Mouse (Mus musculus) kidney, embryonic 16.5 days (tissue): ENCODE results near the gene Gfod1. TPM values are rescaled to one million over a fixed set of nuclear protein-coding genes. Genes with fewer than 3 reads are reported as not detected.

Experiments used
- ATAC-seq: fragments of 200-750 bp; cut with Nextera tagmentation; 2 replicates; pipeline ENCODE4 v1.8.0; 2017; ENCODE audit warnings: moderate TSS enrichment; ENCODE audit not compliant: low FRiP score, low TSS enrichment
- H3K27ac ChIP-seq: fragments of 300-500 bp; sonication (generic); 2 replicates; pipeline ENCODE4 v1.5.1; 2014; ENCODE audit warnings: low read length
- H3K27me3 ChIP-seq: fragments of 300-500 bp; sonication (generic); 2 replicates; pipeline ENCODE4 v1.6.1; 2014; ENCODE audit warnings: low read length, control low read depth, mixed read lengths; ENCODE audit not compliant: insufficient read depth
- H3K36me3 ChIP-seq: fragments of 300-500 bp; sonication (generic); 2 replicates; pipeline ENCODE4 v1.6.1; 2014; ENCODE audit warnings: low read length, control low read depth, mixed read lengths; ENCODE audit not compliant: insufficient read depth
- H3K4me1 ChIP-seq: fragments of 300-500 bp; sonication (generic); 2 replicates; pipeline ENCODE4 v1.6.1; 2014; ENCODE audit warnings: low read length, control low read depth, mixed read lengths; ENCODE audit not compliant: insufficient read depth
- H3K4me2 ChIP-seq: fragments of 300-500 bp; sonication (generic); replicated peaks from 2 replicates; pipeline ENCODE4 v1.6.1; 2014; ENCODE audit warnings: low read depth, low read length
- H3K4me3 ChIP-seq: fragments of 300-500 bp; sonication (generic); 2 replicates; pipeline ENCODE4 v1.5.1; 2014; ENCODE audit warnings: mild to moderate bottlenecking, low read length
- H3K9ac ChIP-seq: fragments of 300-500 bp; sonication (generic); replicated peaks from 2 replicates; pipeline ENCODE4 v1.6.1; 2014; ENCODE audit warnings: low read length
- H3K9me3 ChIP-seq: fragments of 300-500 bp; sonication (generic); 2 replicates; pipeline ENCODE4 v1.6.1; 2016; ENCODE audit warnings: low read length, control low read depth
- WGBS: fragments of 180-500 bp; shearing (Covaris S2); extraction: QIAGEN DNeasy Blood & Tissue Kit; methylation state at CpG from one replicate; pipeline ENCODE4 v1.1.7; 2014; 5-methylcytosine and 5-hydroxymethylcytosine counted together
- polyA plus RNA-seq: library from polyadenylated mRNA; unstranded; fragments of >200 nt; fragmentation: Nextera tagmentation; extraction: Ambion mirVana; gene quantifications from 2 replicates; pipeline ENCODE4 v1.2.1, GENCODE M21; 2015

Gfod1 gene
- polyA plus RNA-seq, 1 experiment from 2014 or later, result 0.36 TPM

GRCm38 (mm10) chr13:43241069-43241468 lies 62.9 kb downstream of the Gfod1 start:
- H3K4me2 ChIP-seq, result no peak overlapping the region
- ATAC-seq, result no peak
- no peaks in the 10 kb centered on the region for H3K27me3 ChIP-seq
- no peak overlapping the region for H3K27ac ChIP-seq
- H3K4me3 ChIP-seq, result no peak overlapping the region
- no peaks in the 10 kb centered on the region for H3K9me3 ChIP-seq
- no peak overlapping the region for H3K9ac ChIP-seq
- no peaks in the 10 kb centered on the region for H3K36me3 ChIP-seq
- WGBS, result 58% methylated on average over 1 of the region's 1 CpGs
- H3K4me1 ChIP-seq, result peaks cover 33% of the 10 kb centered on the region

- Histone ChIP-seq H3K27ac (peak overlapping the region; percentile 57; the same call in 1 of the 2 replicates), H3K27me3 (no peaks in the 10 kb centered on the region), H3K4me1 (peaks cover 41% of the 10 kb centered on the region), H3K9ac (no peak overlapping the region), H3K36me3 (no peaks in the 10 kb centered on the region), H3K4me2 (no peak overlapping the region), H3K9me3 (no peaks in the 10 kb centered on the region), H3K4me3 (no peak overlapping the region)
- no peak; the same call in 1 of the 2 replicates for ATAC-seq
- 51% methylated on average over 11 of the region's 11 CpGs for WGBS
These were observed 64.2 kb downstream of the Gfod1 start for GRCm38 (mm10) chr13:43239790-43240216.

DNA sequence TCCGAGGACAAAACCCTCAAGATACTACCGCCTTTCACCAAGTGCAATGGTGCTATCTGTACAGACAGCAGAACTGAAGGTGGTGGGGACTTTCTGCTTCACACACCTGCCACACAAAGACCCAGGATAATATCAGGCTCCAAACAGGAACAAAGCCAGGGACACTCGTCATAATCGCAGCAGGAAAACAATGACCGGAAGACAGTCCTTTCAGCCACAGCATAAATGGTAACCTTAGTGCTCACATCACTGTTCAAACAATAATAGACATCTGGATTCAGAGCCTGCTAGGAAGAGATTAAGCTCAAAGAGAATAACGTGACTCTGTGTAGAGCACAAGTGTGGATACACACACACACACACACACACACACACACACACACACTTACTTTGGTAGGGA lies 67.3 kb downstream of the Gfod1 start:
- Histone ChIP-seq H3K4me2 (no peak overlapping the region), H3K27ac (peak overlapping the region; percentile 48; the same call in 1 of the 2 replicates), H3K4me3 (no peak overlapping the region), H3K4me1 (peaks cover 50% of the 10 kb centered on the region), H3K9ac (no peak overlapping the region), H3K36me3 (no peaks in the 10 kb centered on the region), H3K9me3 (no peaks in the 10 kb centered on the region), H3K27me3 (no peaks in the 10 kb centered on the region)
- WGBS, result 62% methylated on average over 6 of the region's 6 CpGs
- no peak for ATAC-seq

GRCm38 (mm10) chr13:43235982-43236381 lies 68.0 kb downstream of the Gfod1 start:
- no peak overlapping the region for H3K4me2 ChIP-seq
- WGBS, result 68% methylated on average over 4 of the region's 4 CpGs
- H3K9ac ChIP-seq, result no peak overlapping the region
- no peaks in the 10 kb centered on the region for H3K27me3 ChIP-seq
- no peak for ATAC-seq
- H3K27ac ChIP-seq, result 0 out of 2 replicates have a peak overlapping the region, but pooled peaks have one; percentile 28
- no peaks in the 10 kb centered on the region for H3K9me3 ChIP-seq
- H3K4me3 ChIP-seq, result no peak overlapping the region
- H3K36me3 ChIP-seq, result no peaks in the 10 kb centered on the region
- H3K4me1 ChIP-seq, result peaks cover 50% of the 10 kb centered on the region

DNA sequence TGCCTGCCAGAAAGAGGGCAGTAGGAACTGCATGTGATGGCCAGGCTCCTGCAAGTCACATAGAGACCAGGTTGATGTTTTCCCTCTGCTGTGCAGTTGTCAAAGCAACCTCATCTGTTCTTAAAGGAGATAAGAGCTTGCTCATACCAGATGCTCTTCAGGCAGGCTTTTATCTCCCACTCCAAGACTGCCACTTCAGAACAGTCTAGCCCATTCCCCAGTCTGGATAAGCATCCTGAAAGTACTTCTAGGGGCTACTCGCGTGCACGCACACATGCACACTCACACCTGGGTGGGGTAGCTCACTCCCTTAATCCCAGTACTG lies 68.4 kb downstream of the Gfod1 start:
- no peak; the same call in 1 of the 2 replicates for ATAC-seq
- H3K9ac ChIP-seq, result no peak overlapping the region
- WGBS, result 75% methylated on average over 3 of the region's 3 CpGs
- H3K9me3 ChIP-seq, result no peaks in the 10 kb centered on the region
- H3K36me3 ChIP-seq, result no peaks in the 10 kb centered on the region
- H3K4me2 ChIP-seq, result no peak overlapping the region
- H3K27ac ChIP-seq, result 0 out of 2 replicates have a peak overlapping the region, but pooled peaks have one; percentile 28
- no peak overlapping the region for H3K4me3 ChIP-seq
- peaks cover 50% of the 10 kb centered on the region for H3K4me1 ChIP-seq
- no peaks in the 10 kb centered on the region for H3K27me3 ChIP-seq

GRCm38 (mm10) chr13:43234869-43235585 lies 68.9 kb downstream of the Gfod1 start:
- no peak overlapping the region for H3K4me3 ChIP-seq
- no peaks in the 10 kb centered on the region for H3K36me3 ChIP-seq
- no peaks in the 10 kb centered on the region for H3K27me3 ChIP-seq
- WGBS, result 68% methylated on average over 9 of the region's 9 CpGs
- H3K4me1 ChIP-seq, result peaks cover 47% of the 10 kb centered on the region
- H3K4me2 ChIP-seq, result no peak overlapping the region
- H3K9me3 ChIP-seq, result no peaks in the 10 kb centered on the region
- no peak overlapping the region for H3K9ac ChIP-seq
- ATAC-seq, result no peak
- H3K27ac ChIP-seq, result no peak overlapping the region

GRCm38 (mm10) chr13:43233331-43233730 lies 70.6 kb downstream of the Gfod1 start:
- Histone ChIP-seq H3K4me1 (peaks cover 43% of the 10 kb centered on the region), H3K4me3 (no peak overlapping the region), H3K27ac (no peak overlapping the region), H3K9me3 (no peaks in the 10 kb centered on the region), H3K4me2 (no peak overlapping the region), H3K27me3 (no peaks in the 10 kb centered on the region), H3K9ac (no peak overlapping the region), H3K36me3 (no peaks in the 10 kb centered on the region)
- 66% methylated on average over 4 of the region's 4 CpGs for WGBS
- no peak for ATAC-seq

DNA sequence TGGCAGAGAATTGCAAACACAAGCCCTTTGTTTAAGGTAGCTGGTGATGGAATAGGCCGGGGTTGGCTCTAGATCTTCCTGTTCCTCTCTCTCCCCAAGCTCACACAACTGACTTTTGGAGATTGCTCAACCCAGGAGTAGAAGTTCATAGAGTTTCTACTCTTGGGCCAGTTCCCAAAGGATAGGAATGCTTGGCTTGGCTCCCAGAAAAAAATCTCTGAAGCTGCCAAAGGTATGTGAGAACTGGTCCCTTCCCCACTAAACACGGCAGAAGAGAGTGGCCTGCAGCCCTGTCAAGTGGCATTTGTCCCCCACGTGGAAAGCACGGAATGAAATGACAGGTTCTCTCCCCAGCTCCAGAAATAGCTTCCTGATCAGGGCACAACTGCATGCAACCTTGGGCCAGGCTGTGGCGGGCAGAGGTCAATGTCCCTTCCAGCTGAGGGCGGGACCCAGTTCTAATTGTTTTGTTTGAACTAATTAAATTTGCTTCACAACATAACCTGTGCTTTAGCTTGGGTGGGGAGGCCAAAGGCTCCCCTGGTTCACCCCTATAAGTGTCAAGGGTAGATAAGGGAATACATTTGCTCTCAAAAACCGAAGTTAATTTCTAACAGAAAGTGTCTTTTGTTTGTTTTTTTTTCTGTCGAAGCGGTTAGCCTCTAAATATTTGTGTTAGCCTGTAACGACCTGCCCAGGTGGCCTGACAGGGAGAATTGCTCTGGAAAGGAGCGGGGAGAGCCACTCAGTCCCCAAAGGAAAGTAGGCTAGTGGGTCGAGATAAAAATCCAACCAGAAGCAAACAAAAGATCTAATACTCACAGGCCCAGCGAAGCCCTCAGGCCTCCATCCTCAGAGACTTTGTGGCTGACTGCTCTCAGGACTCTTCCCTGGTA lies 71.8 kb downstream of the Gfod1 start:
- no peak overlapping the region for H3K4me2 ChIP-seq
- 20% methylated on average over 13 of the region's 13 CpGs for WGBS
- no peaks in the 10 kb centered on the region for H3K36me3 ChIP-seq
- H3K4me3 ChIP-seq, result no peak overlapping the region
- peak; percentile 36; the same call in 1 of the 2 replicates for ATAC-seq
- no peaks in the 10 kb centered on the region for H3K27me3 ChIP-seq
- H3K9ac ChIP-seq, result no peak overlapping the region
- H3K4me1 ChIP-seq, result peaks cover 43% of the 10 kb centered on the region
- no peaks in the 10 kb centered on the region for H3K9me3 ChIP-seq
- H3K27ac ChIP-seq, result peak overlapping the region; percentile 76

DNA sequence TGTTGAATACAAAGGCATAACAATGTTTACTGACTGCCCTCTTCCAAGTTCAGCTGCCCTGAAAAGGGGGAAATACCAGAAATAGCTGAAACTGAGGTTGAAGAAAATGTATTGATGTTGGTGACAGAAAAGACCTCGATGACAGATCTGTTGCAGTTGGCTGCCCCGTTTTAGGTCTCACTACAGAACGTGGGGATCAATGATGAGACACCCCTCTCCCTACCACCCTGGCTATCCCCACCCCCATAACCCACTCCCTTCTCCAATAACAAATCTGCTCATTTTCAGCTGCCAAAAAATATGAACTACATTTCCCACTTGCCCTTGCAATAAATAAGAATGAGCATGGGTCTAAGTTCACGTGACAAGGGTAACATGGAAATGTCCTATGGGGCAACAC lies 73.1 kb downstream of the Gfod1 start:
- no peak overlapping the region for H3K27ac ChIP-seq
- no peaks in the 10 kb centered on the region for H3K9me3 ChIP-seq
- H3K4me2 ChIP-seq, result no peak overlapping the region
- H3K27me3 ChIP-seq, result no peaks in the 10 kb centered on the region
- H3K36me3 ChIP-seq, result no peaks in the 10 kb centered on the region
- 47% methylated on average over 4 of the region's 4 CpGs for WGBS
- H3K4me1 ChIP-seq, result peaks cover 39% of the 10 kb centered on the region
- ATAC-seq, result no peak
- H3K9ac ChIP-seq, result no peak overlapping the region
- H3K4me3 ChIP-seq, result no peak overlapping the region

DNA sequence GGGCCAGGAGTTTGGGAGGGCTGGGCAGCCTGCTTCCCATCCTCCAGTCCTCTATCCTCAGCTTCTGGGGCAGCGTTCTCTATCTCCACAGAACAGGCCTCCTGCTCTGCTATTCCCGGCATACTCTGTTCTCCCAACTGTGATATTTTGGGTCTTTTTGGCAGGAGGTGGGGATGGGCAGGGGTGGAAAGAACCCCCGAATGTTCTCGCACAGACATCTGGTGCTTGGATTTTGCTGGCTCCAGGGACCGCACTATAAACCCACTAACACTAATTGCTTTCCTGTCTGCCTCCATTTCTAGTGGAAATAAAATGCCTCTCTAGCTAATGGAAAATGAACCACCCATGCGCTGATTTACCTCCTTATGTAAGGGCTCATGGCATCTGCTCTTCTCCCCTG lies 73.7 kb downstream of the Gfod1 start:
- no peak overlapping the region for H3K9ac ChIP-seq
- H3K36me3 ChIP-seq, result no peaks in the 10 kb centered on the region
- H3K4me3 ChIP-seq, result no peak overlapping the region
- H3K9me3 ChIP-seq, result no peaks in the 10 kb centered on the region
- peaks cover 34% of the 10 kb centered on the region for H3K4me1 ChIP-seq
- WGBS, result 77% methylated on average over 6 of the region's 6 CpGs
- ATAC-seq, result no peak
- no peak overlapping the region for H3K4me2 ChIP-seq
- peak overlapping the region; percentile 22; the same call in 1 of the 2 replicates for H3K27ac ChIP-seq
- H3K27me3 ChIP-seq, result no peaks in the 10 kb centered on the region
